Mouse (Mus musculus) C2C12 (cell line): ENCODE data around the gene Lca5. TPM values are rescaled to one million over a fixed set of nuclear protein-coding genes. Genes with fewer than 3 reads are reported as not detected.

Experiments used
- H3K27me3 ChIP-seq: one replicate; pipeline ENCODE4 v1.6.1; 2011; ENCODE audit not compliant: control insufficient read depth, insufficient read depth, insufficient read length
- H3K36me3 ChIP-seq: one replicate; pipeline ENCODE4 v1.6.1; 2011; ENCODE audit not compliant: control insufficient read depth, insufficient read depth
- H3K4me3 ChIP-seq: one replicate; pipeline ENCODE4 v1.5.1; 2011; ENCODE audit warnings: mild to moderate bottlenecking, control low read depth; ENCODE audit not compliant: poor library complexity, insufficient read depth, severe bottlenecking
- H3K79me2 ChIP-seq: one replicate; pipeline ENCODE4 v1.6.1; 2011; ENCODE audit not compliant: control insufficient read depth, insufficient read depth
- H3K79me3 ChIP-seq: one replicate; pipeline ENCODE4 v1.6.1; 2011; ENCODE audit warnings: low read depth, control low read depth
- H3ac ChIP-seq: one replicate; pipeline ENCODE3; 2011; ENCODE audit warnings: low read depth; ENCODE audit not compliant: control insufficient read depth, insufficient read length
- CEBPB ChIP-seq: IDR thresholded peaks from one replicate; pipeline ENCODE4 v1.6.1; 2011; ENCODE audit warnings: low read depth, mild to moderate bottlenecking, control low read depth, moderate library complexity
- CTCF ChIP-seq: IDR thresholded peaks from one replicate; pipeline ENCODE4 v1.5.1; 2011; ENCODE audit not compliant: control insufficient read depth, insufficient read depth, insufficient read length
- FOSL1 ChIP-seq: IDR thresholded peaks from one replicate; pipeline ENCODE4 v1.8.0; 2011; ENCODE audit warnings: mild to moderate bottlenecking, low read length; ENCODE audit not compliant: poor library complexity, insufficient read depth, severe bottlenecking
- MAX ChIP-seq: IDR thresholded peaks from one replicate; pipeline ENCODE4 v1.6.1; 2011; ENCODE audit warnings: mild to moderate bottlenecking, control low read depth
- MYOD1 ChIP-seq: IDR thresholded peaks from one replicate; pipeline ENCODE4 v1.6.1; 2011; ENCODE audit warnings: low read depth; ENCODE audit not compliant: control insufficient read depth, insufficient read length
- MYOG ChIP-seq: IDR thresholded peaks from one replicate; pipeline ENCODE4 v1.6.1; 2011; ENCODE audit not compliant: control insufficient read depth, insufficient read length; ENCODE audit errors: extremely low read depth
- USF1 ChIP-seq: IDR thresholded peaks from one replicate; pipeline ENCODE4 v1.6.1; 2011; ENCODE audit warnings: low read depth, mild to moderate bottlenecking, control low read depth, moderate library complexity
- polyA plus RNA-seq: library from polyadenylated mRNA; unstranded; fragments of >200 nt; fragmentation: generic; extraction: Trizol; gene quantifications from one replicate; pipeline ENCODE4 v1.2.1, GENCODE M21; 2012; ENCODE audit warnings: missing spikeins

Lca5 gene
- polyA plus RNA-seq, 1 experiment: 2.2 TPM

GRCm38 (mm10) chr9:83434489-83434888 lies 6.4 kb downstream of the Lca5 start:
- no peak overlapping the region for H3ac ChIP-seq
- H3K79me3 ChIP-seq: no peaks in the 10 kb centered on the region
- no peaks in the 10 kb centered on the region for H3K27me3 ChIP-seq
- no peaks in the 10 kb centered on the region for H3K36me3 ChIP-seq
- H3K79me2 ChIP-seq: peaks cover 9% of the 10 kb centered on the region
- H3K4me3 ChIP-seq: no peak overlapping the region
- no peak for TF ChIP-seq USF1
- no peak for TF ChIP-seq MYOD1
- TF ChIP-seq CTCF: no peak
- TF ChIP-seq MYOG: no peak
- no peak for TF ChIP-seq MAX
- no peak for TF ChIP-seq FOSL1
- TF ChIP-seq CEBPB: no peak

GRCm38 (mm10) chr9:83433661-83434060 lies 7.3 kb downstream of the Lca5 start:
- H3K36me3 ChIP-seq: no peaks in the 10 kb centered on the region
- H3K79me2 ChIP-seq: peaks cover 1% of the 10 kb centered on the region
- no peak overlapping the region for H3K4me3 ChIP-seq
- TF ChIP-seq USF1 (no peak), MYOD1 (no peak), CTCF (no peak), FOSL1 (no peak), MYOG (no peak), MAX (no peak), CEBPB (no peak)
- no peaks in the 10 kb centered on the region for H3K27me3 ChIP-seq
- no peaks in the 10 kb centered on the region for H3K79me3 ChIP-seq
- H3ac ChIP-seq: no peak overlapping the region

- Histone ChIP-seq H3K36me3 (peaks cover 9% of the 10 kb centered on the region), H3K79me2 (peaks cover 7% of the 10 kb centered on the region), H3K79me3 (no peaks in the 10 kb centered on the region), H3K4me3 (no peak overlapping the region), H3ac (no peak overlapping the region), H3K27me3 (no peaks in the 10 kb centered on the region)
- TF ChIP-seq CTCF: no peak
- TF ChIP-seq MYOD1: no peak
- TF ChIP-seq MAX: no peak
- no peak for TF ChIP-seq CEBPB
- TF ChIP-seq MYOG: no peak
- TF ChIP-seq FOSL1: no peak
- no peak for TF ChIP-seq USF1
These were observed 13.0 kb downstream of the Lca5 start for GRCm38 (mm10) chr9:83427926-83428325.

GRCm38 (mm10) chr9:83418965-83419364 lies 22.0 kb downstream of the Lca5 start:
- Histone ChIP-seq H3ac (no peak overlapping the region), H3K4me3 (no peak overlapping the region), H3K79me3 (no peaks in the 10 kb centered on the region), H3K27me3 (no peaks in the 10 kb centered on the region), H3K36me3 (peaks cover 7% of the 10 kb centered on the region), H3K79me2 (no peaks in the 10 kb centered on the region)
- TF ChIP-seq MYOG (no peak), FOSL1 (no peak), MYOD1 (no peak), CEBPB (no peak), CTCF (no peak), MAX (no peak), USF1 (no peak)

- no peaks in the 10 kb centered on the region for H3K36me3 ChIP-seq
- H3K4me3 ChIP-seq: no peak overlapping the region
- TF ChIP-seq CTCF (no peak), MYOG (no peak), MYOD1 (no peak), USF1 (no peak), MAX (no peak), CEBPB (no peak), FOSL1 (no peak)
- H3K27me3 ChIP-seq: no peaks in the 10 kb centered on the region
- no peak overlapping the region for H3ac ChIP-seq
- H3K79me2 ChIP-seq: no peaks in the 10 kb centered on the region
- no peaks in the 10 kb centered on the region for H3K79me3 ChIP-seq
These were observed 27.9 kb downstream of the Lca5 start for GRCm38 (mm10) chr9:83413046-83413445.

- H3K4me3 ChIP-seq: no peak overlapping the region
- no peak for TF ChIP-seq CTCF
- no peak for TF ChIP-seq FOSL1
- no peak for TF ChIP-seq CEBPB
- TF ChIP-seq USF1: no peak
- TF ChIP-seq MYOG: no peak
- TF ChIP-seq MYOD1: no peak
- no peak for TF ChIP-seq MAX
- H3K36me3 ChIP-seq: no peaks in the 10 kb centered on the region
- no peak overlapping the region for H3ac ChIP-seq
- no peaks in the 10 kb centered on the region for H3K27me3 ChIP-seq
- no peaks in the 10 kb centered on the region for H3K79me3 ChIP-seq
- peaks cover 5% of the 10 kb centered on the region for H3K79me2 ChIP-seq
These were observed 35.8 kb downstream of the Lca5 start for GRCm38 (mm10) chr9:83405150-83405549.
